Mouse (Mus musculus) kidney, postnatal 36 days (tissue): ENCODE data around the gene Hmga1.

Source experiments
- DNase-seq, 2 experiments: peaks; one replicate each; pipeline ENCODE4 v3.0.0; 2021 to 2022; ENCODE audit warnings: mixed read lengths in 2 of 2

The Hmga1 gene

DNA sequence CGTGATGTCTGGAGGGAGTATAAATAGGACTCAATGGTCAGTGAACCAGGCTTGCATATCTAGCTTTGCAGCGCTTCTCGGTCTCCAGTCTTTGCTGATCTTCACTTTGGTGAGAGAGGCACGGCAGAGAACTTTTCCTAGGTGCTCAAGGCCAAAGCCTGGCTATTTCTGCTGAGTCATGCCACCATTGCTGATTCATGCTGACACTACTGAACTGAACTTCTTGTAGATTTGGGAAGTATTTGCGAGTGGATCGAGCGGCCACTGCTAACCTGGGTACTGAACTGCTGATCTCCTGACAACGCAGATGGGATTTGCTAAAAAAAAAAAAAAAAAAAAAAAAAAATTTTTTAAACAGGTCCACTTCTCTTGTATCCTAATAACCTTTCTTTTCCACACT lies 24.2 kb upstream of the Hmga1 start:
- no peak for DNase-seq

DNA sequence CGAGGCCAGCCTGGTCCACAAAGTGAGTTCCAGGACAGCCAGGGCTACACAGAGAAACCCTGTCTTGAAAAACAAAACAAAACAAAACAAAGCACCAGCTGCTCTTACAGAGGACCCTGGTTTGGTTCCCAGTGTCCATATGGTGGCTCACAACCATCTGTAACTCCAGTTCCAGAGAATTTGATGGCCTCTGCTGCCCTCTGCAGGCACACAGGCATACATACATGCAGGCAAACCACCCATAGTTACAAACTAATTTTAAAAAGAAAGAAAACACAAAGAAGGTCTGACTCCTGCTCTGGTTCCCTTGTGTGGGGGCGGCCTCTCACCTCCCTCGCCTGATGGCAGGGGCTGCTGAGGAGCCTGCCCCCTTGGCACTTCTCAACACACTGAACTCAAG lies 22.9 kb upstream of the Hmga1 start:
- no peak for DNase-seq

DNA sequence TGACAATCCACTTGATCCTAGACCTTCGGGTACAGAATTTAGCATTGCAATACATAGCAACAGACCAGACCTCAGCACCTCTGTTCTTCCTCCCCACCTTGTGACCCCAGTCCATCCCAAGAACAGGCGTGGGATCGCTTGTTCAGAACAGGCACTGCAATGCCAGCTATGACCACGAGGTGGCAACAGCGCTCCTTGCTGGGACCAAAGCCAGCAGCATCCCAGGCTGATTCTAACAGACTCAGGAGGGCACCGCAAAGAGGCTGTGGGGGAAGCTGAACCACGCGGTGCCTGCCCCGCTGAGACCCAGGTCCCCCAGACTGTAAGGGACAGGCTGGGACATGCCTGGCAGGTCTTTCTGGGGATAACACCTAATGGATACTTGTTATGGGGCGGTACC lies 21.6 kb upstream of the Hmga1 start:
- peak; percentile 82 to 93 for DNase-seq

DNA sequence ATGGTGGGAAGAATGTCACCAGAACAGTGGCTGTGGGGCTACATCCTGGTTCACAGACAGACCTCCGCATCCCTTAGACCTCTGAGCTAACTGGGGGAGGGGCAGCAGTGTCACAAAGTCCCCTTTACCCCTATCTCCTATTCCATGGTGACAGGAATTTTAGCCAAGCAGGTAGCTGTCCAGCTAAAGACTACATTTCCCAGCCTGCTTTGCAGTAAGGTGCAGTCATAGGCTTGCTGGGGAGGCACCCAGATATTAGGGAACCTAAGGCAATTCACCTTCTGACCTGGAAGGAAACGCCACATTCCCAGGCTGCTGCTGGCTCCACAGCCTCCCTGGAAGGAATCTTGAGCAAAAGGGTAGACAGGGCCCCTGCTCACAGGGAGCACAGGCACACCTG lies 15.0 kb upstream of the Hmga1 start:
- no peak for DNase-seq

DNA sequence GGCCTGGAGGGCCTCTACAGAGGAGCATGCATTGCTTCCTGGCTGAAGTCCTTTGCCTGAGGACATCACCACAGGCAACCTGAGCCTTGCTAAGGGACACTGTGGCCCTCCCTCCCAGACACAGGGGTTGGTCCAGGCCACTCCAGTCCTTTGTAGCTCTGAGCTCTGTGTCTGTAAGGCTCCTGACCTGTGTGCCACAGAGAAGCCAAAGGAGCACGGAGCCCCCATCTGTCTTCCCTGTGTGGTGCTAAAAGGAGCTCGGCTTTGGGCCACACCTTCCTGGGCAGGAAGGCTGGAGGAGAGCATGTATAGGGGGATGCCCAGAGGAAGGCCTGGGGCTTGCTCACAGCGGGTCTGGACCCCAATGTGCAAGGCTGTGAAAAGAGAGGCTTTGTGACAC lies 14.3 kb upstream of the Hmga1 start:
- DNase-seq: no peak

DNA sequence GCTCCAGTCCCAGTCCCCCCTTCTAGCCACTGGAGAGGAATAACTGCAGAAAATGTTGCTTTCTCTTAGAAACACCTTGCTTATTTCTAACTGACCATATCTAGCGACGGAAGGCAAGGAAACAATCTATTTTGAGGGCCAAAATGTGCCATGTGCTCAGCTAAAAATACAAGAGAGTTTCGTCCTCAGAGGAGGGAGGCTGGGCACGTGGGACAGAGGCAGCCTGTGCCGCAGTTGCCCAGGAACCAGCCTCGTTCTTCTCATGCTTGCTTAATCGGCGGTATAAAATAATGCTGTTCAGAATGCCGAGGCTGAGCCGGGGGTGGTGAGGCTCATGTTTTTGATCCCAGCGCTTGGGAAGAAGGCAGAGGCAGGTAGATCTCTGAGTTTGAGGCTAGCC lies 11.7 kb upstream of the Hmga1 start:
- no peak for DNase-seq

DNA sequence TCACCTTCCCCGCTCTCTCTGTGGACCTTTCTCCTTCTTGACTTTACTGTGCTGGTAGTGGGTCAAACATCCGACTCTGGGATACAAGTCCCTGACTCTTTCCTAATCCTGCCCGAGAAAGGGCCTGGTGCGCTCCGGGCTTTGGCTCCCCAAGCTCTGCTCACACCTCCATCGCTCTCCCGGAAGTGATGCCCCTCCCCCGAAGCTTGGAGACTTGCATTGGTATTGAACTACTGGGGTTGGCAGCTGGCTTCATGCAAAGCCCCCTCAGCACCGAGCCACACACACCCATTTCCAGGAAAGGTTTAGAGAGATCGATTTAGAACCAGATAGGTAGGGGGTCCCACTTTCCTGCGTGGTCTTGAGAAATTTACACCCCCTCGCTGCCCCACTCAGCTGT lies 10.3 kb upstream of the Hmga1 start:
- DNase-seq: no peak

DNA sequence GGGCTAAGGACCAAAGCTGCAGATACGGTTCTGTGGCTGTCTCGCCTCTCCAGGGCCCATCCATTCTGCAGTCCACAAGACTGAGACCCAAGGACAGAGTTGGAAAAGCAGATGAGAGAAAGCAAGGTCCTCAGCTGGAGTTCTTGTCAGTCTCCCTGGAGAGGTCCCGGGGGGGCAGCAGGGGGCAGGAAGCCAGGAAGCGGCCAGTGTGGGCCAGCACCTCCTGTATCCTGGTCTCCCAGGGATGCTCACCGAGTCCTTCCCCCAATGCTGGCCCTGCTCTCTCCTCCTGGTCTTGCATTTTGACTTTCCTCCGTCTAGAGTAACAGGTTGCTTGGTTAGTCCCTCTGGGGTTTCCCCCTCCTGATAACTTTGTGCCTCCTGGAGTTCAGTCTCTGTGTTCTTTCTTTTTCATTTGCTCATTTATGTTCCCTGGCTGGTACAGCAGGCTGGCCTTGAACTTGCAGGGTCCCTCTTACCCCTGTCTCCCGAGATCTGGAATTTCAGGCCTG lies 9.7 kb upstream of the Hmga1 start:
- no peak for DNase-seq

DNA sequence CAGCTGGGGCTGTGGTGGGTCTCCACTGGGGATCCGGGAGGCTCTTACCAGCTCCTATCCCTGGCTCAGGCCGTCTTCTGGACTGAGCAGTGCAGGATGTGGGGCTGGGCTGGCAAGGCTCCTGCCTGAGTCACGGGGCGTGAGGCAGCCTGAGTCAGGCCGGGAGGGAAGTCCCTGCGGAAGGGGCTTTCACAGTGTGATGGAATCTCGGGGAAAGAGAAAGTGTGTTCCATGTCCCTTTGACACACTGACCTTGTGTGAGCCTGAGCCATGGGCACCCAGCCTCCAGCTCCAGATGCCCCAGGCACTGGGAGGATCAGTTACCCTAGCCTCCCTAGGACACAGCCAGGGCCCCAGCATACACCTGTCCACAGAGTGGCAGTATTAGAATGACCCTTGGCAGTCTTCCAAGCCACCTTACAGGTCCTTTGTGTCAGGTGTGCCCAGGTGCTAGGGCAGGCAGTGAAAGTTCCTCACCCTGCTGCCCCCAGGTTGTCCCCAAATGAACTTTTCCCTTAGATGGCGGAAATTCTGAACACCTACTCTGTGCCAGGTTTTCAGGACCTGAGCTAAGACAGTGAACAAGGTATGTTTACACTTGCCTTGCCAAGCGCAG lies 8.9 kb upstream of the Hmga1 start:
- peak; percentile 52 to 63 for DNase-seq

DNA sequence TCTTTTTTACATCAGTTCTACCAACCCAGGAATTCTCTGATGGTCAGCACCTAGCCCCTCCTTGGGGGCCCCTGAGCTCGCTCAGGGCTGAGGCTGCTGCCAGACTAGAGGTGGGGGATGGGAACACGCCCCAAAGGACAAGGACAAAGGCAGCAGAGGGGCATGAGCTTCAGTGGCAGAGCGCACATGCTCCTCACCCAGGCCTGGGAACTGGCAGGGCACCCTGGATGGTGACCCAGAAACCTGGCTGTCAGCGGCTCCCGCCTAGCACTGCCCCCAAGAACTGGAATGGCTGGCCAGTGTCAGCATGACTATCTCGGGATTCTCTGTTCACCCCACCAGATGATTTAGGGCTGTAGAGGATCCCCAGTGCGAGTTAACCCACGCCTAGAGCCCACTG lies 7.1 kb upstream of the Hmga1 start:
- no peak for DNase-seq

DNA sequence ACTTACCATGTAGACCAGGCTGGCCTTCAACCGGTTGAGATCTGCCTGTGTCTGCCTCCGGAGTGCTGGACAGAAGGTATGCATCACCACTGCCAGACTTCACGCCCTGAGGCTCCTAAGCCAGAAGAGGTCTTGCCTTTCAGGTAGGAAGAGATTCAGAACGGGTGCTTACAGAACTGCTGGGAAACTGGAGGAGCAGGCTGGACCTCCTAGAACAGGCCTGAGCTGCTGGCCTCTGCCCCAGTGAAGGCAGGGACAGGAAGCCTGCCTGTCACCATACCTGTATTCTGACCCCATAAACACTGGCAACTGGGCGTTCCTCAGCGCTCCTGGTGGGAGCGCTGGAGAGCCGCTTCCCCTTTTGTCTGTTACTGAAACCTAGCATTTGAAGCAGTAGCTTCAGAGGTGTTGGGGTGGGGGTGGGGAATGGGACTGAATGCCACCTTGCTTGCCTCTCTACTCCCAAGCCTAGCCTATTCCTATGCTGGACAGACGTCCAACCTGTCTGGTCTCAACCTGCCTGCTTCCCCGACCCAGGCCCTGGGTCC lies 4.8 kb upstream of the Hmga1 start:
- no peak for DNase-seq

DNA sequence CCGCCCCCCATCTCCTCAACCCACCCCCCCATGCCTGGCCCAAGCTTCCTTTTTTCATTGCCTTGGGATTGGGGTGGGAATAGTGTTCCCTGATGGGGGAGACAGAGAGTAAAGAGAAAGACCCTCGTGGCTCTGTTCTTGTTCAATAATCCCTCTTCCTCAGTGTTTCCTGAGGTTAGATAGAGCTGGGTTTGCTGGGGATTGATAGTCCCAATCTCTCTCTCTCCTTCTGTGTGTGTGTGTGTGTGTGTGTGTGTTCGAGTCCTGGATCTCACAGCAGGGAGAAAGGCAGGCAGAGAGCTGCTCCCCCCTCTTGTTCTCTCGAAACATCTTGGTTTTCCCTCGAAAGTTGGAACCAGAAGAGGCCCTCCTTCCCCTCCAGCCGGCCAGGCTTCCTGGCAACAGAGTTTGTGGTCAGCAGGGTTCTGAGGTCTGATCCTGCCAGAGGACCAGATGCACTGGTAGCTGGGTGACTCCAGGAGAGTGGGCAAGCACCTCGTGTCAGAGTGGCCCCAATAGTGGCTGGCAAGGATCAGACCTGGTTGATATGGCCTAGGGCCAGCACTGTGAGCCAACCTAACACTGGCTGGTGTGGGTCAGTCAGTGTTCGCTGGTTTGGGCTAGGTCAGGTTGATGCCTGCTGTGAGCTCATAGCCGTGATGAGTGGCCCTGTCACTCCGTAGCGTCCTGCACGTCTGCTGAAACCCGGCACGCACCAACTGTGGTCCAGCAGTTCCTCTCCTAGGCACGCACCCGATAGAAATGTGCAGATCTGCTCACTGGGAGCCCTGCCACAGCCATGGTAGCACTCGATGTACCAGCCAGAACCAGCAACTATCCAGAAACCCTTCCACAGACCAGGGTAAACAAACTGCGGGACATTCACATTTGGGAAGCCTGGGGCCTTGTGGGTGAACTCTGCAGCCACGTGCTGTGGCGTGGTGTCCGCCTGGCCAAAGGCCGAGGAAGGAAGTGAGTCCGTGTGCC lies 3.8 kb upstream of the Hmga1 start:
- no peak for DNase-seq

DNA sequence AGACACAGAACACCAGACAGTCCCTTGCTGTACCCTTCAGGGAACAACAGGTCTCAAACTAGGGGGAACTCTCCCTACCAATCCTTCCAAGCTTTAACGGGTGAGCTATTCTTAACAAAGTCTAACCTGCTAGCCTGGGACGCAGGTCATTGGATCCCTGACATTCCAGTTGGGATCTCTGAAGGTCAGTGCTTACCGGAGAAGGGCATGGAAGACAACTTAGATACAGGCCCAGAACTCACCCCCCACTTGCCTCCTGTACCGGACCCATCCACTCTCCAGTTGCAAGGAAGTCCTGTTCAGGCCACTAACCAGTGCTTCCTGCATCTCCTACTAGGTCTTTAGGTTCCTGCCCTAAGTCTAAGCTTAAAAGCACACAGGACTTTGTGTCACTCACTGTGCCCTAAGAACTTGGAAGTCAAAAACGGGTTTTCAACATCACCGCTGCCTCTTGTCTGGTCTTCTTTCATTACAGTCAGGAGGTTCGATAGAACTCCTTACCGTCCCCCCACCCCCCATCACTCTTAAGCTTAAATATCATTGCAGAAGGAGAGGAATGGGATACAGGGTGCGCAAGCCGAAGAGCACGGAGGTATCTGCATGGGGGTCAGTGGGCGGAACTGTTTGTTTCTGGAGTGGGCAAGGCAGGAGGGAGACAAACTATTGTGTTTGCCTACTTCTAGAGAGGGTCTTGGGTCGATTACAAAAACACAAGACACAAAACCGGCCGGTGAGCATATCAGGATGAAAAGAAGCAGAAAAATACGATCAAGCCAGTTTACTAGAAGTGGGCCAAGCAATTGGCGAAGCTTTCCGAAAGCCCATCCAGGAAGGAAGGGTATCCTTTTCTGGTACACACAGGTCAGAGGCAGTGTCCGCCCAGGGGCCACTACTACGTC lies 2.0 kb upstream of the Hmga1 start:
- peak in 1 of 2 experiments; percentile 41 for DNase-seq

DNA sequence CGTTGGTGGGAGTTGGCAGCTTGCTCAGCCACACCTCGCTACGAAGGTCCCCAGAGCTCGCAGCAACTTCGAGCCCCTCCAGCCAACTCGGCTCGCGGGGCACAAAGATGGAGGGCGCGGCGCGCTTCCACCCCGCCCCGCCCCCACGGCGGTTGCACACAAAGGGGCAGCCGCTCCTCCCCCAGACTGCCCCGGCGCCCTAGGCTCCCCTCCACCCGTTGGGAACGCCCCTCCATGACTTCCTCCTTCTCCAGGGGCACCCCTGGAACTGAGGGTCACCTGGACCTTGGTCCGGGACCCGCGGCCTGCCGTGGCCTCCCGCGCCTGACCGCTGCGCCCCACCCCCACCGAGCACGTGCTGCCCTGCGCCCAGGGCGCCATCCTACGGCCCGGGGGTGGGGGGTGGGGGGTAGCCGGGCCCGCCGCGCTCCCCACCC lies 1.2 kb upstream of the Hmga1 start:
- peak in 1 of 2 experiments; percentile 52 for DNase-seq

DNA sequence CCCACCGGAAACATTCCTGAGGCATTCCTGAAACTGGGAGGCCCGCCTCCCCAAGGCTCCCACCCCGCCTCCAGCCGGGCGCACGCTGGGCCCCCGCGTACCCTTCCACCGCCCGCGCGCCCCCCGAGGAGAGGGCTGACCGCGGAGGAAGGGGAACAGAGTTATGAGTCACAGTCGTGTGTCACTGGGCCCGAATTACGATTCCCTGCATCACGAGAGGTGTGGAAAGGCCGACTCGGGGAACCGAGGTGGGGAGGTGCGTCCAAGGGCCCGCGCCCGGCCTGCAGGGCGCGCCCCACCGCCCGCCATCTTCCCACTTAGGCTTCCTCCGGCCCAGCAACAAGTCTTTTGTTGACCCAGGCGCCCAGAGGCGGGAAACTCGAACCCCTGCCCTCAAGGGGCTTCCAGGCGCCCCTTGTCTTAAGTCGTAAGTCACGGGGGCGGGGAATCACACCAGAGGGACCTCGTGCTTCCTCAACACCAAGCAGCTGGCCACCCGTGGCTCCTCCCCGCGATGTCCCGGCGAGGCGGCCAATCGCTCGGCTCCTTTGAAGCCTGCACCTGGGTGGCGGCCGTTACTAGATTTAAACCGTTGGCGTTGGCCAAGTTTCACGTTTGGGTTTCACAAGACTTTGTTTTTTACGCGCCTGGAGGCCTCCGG lies 655 bp upstream of the Hmga1 start:
- DNase-seq: peak; percentile 70 to 78

DNA sequence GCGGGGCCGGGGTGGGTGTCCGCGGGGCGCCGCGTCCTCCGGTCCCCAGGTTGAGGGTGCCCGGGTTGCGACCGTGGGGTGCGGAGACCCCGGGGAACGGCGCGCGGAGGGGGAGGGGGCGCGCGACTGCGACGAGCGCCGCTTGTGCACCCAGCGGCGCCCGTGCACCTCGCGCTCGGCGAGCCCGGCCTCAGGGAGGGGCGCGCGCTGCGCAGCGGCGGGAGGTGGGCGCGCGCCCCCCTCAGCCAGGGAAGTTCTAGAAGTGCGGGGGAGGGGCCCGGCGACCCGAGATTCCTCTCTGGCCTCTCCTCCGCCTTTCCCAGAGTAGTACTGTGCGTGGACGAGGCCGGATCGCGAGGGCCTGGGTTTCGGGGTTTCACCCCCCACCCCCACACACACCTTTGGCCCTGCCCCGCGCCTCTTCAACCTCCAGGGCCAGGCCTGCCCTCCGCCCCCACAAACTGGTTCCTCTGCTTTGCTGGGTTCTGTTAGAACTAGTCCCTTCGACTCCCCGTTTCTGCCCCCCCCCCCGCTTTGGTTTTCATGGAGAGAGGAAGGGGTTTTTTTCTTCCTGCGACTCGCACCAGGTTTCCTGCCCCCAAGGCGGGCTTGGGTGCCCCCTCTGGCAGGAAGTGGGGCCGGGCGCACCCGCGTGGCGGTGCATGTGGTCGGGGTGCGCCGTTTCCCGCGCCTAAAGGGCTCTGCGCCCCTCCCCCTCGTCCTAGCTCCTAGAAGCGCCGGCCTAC lies 1.1 kb downstream of the Hmga1 start:
- DNase-seq: peak in 1 of 2 experiments; percentile 62

DNA sequence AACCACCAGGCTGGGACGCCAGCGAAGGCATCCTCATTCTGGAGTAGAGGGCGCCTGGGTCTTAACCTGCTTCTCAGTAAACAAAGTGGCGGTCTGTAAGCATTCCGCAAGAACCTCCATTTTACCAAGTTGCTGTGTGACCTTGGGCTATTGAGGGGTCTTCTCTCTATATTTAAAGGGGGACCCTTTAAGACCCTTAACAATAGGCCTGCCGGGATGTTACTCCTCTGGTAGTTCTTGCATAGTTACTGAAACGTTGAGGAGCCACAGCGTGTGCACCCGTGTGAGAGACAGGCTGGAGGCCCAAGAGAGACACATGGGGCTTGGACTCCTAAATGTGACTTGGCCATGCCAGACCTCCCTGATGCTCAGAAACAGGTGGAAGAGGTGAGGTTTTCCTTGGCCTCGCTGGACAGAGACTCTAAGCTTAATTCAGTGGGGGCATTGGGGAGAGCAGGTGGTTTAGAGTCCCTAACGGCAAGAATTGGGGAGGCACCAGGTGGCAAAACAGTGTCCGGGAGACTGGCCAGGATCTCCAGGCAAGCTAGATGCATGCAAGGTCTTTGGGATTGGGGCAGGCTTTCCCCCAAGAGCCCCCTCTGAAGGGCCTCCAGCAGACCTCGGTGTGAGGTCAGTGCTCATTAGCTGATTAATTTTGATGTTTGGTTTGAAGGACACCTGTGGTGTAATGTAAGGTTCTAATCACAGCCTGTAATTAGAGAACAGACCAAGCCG lies 1.8 kb downstream of the Hmga1 start:
- no peak for DNase-seq

DNA sequence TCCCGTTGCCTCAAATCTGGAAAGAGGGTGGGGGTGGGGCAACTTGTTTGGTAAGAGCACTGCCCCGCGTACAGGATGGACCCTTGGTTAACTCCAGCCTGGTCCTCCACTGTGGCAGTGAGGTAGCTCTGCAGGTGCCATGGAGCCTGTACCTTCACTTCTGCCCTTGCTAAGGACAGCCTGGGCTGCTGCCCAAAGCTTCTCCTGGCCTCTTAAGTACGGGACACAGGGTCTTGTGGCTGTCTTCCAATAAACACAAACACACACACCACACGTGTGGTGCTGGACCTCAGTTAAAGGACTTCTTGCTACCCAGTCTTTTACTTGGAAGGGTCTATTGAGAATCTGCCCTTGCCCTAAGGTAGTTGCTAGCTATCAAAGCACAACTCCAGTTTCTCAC lies 2.5 kb downstream of the Hmga1 start:
- no peak for DNase-seq

DNA sequence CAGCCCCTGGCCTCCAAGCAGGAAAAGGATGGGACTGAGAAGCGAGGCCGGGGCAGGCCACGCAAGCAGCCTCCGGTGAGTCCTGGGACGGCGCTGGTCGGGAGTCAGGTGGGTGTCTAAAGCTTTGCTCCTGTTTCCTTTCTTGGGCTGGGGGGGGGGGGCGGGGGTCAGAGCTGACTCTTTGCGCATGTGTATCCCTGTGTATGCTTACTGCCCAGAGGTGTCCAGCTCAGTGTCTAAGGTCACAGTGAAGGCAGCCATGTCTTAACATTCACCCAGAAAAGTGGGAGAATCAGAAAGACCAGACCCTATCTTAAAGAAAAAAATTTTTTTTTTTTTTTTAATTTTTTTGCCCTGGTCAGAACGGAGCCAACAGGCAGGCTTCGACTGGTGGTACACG lies 3.3 kb downstream of the Hmga1 start:
- DNase-seq: no peak

DNA sequence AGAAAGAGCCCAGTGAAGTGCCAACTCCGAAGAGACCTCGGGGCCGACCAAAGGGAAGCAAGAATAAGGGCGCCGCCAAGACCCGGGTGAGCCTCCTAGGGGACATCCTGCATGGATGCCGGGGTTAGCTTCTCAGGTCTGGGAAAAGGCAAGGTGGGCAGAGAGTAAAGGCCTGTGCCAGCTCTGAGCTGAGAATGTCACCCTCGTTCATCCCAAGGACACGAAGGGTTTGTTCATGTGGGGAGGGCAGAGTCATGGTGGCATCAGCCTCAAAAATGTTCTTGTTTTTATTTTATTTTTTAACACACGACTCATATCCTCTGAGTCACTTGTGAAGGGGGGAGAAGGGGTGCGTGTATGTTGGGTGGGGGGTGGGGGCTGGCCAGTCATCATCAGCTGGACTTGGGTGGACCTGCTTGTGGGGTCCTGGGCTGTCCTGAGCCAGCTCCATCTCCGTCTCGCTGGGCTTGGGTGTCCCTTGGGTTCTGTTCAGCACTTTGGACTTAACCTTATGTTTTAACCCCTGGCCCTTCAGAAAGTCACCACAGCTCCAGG lies 4.7 kb downstream of the Hmga1 start:
- DNase-seq: no peak
